Mouse (Mus musculus) cerebellum, adult 2 months (tissue): Measurements from ENCODE around the gene Obp2b.

Source experiments
- CTCF ChIP-seq: fragments of 200-500 bp; IDR thresholded peaks from 2 replicates; pipeline ENCODE4 v1.5.1; 2011; ENCODE audit warnings: low read depth, mild to moderate bottlenecking, control low read depth, low read length, moderate library complexity, borderline replicate concordance; ENCODE audit not compliant: insufficient read depth
- POLR2A ChIP-seq: fragments of 200-500 bp; IDR thresholded peaks from 2 replicates; pipeline ENCODE4 v1.6.1; 2011; ENCODE audit warnings: low read length, control low read depth, borderline replicate concordance; ENCODE audit not compliant: insufficient read depth

GRCm38 (mm10) chr2:25758064-25758625, 21.3 kb downstream of the Obp2b start:
- TF ChIP-seq CTCF (no peak), POLR2A (no peak)
